Mouse (Mus musculus) liver, postnatal 0 days (tissue): ENCODE data around the gene Gm44596.

Source experiments
- CTCF ChIP-seq: sonication (generic); IDR thresholded peaks from 2 replicates; pipeline ENCODE4 v1.5.1; 2016; ENCODE audit warnings: antibody characterized with exemption, low read depth
- EP300 ChIP-seq: IDR thresholded peaks from 2 replicates; pipeline ENCODE4 v1.6.1; 2016; ENCODE audit warnings: antibody characterized with exemption, low read depth, mild to moderate bottlenecking

- TF ChIP-seq CTCF (no peak), EP300 (no peak)
Observed at GRCm38 (mm10) chr6:128404708-128405107, 29.4 kb downstream of the Gm44596 start.
